Mouse (Mus musculus) ES-Bruce4 (cell line): ENCODE measurements around the gene Hist1h2ac. TPM values are rescaled to one million over a fixed set of nuclear protein-coding genes. Genes with fewer than 3 reads are reported as not detected.

ENCODE experiments used
- H3K27ac ChIP-seq: 2 replicates; pipeline ENCODE4 v1.5.1; 2012; ENCODE audit warnings: low read length, inconsistent platforms; ENCODE audit not compliant: insufficient read depth
- H3K27me3 ChIP-seq: 2 replicates; pipeline ENCODE4 v1.6.1; 2012; ENCODE audit warnings: mild to moderate bottlenecking, low read length, inconsistent platforms; ENCODE audit not compliant: control insufficient read depth, poor library complexity, insufficient read depth, severe bottlenecking
- H3K36me3 ChIP-seq: 2 replicates; pipeline ENCODE4 v1.6.1; 2012; ENCODE audit warnings: inconsistent platforms, mild to moderate bottlenecking, low read length, moderate library complexity; ENCODE audit not compliant: control insufficient read depth, poor library complexity, insufficient read depth, severe bottlenecking
- H3K4me1 ChIP-seq: one replicate; pipeline ENCODE4 v1.8.1; 2011; ENCODE audit warnings: low read length; ENCODE audit not compliant: control insufficient read depth, insufficient read depth
- H3K4me3 ChIP-seq: 2 replicates; pipeline ENCODE4 v1.5.1; 2011; ENCODE audit warnings: low read depth, mild to moderate bottlenecking, low read length
- H3K9ac ChIP-seq: 2 replicates; pipeline ENCODE4 v1.6.1; 2012; ENCODE audit warnings: low read depth, mild to moderate bottlenecking, inconsistent platforms; ENCODE audit not compliant: poor library complexity, severe bottlenecking
- H3K9me3 ChIP-seq: replicated peaks from 2 replicates; pipeline ENCODE4 v1.6.1; 2012; ENCODE audit warnings: mild to moderate bottlenecking, low read length, inconsistent platforms; ENCODE audit not compliant: control insufficient read depth, poor library complexity, insufficient read depth, severe bottlenecking
- CTCF ChIP-seq: IDR thresholded peaks from one replicate; pipeline ENCODE4 v1.8.1; 2011; ENCODE audit warnings: low read depth, low read length
- EP300 ChIP-seq: IDR thresholded peaks from 2 replicates; pipeline ENCODE4 v1.6.1; 2011; ENCODE audit warnings: low read depth, low read length; ENCODE audit not compliant: insufficient read depth
- POLR2A ChIP-seq: IDR thresholded peaks from one replicate; pipeline ENCODE4 v1.8.1; 2011; ENCODE audit warnings: low read length; ENCODE audit not compliant: insufficient read depth
- polyA plus RNA-seq: library from polyadenylated mRNA; stranded (reverse); fragments of >200 nt; gene quantifications from 2 replicates; pipeline ENCODE4 v1.2.4, GENCODE M21; 2011; ENCODE audit warnings: low read depth; ENCODE audit not compliant: missing spikeins, insufficient read depth, insufficient read length

Gene Hist1h2ac
- polyA plus RNA-seq, 1 experiment: 0.37 TPM

DNA sequence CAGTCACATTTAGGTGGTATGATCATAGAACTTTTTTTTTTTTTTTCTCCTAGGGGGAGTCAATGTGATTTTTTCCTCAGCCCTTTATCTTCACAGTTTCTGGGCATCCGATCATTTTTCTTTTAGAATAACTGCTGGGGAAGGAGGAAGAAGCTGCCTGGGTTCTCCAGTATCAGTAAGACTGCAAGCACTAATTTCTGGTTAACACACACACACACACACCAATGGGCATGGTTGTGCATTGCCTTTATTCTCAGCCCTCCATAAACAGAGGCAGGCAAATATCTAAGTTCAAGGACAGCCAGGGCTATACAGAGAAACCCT lies 1.2 kb downstream of the Hist1h2ac start:
- peak overlapping the region; percentile 95 for H3K9ac ChIP-seq
- H3K4me3 ChIP-seq: peak overlapping the region; percentile 22; the same call in 1 of the 2 replicates
- no peaks in the 10 kb centered on the region for H3K27me3 ChIP-seq
- no peaks in the 10 kb centered on the region for H3K4me1 ChIP-seq
- H3K9me3 ChIP-seq: no peaks in the 10 kb centered on the region
- TF ChIP-seq EP300 (no peak), CTCF (no peak), POLR2A (no peak)
- peak overlapping the region; percentile 86 for H3K27ac ChIP-seq
- no peaks in the 10 kb centered on the region for H3K36me3 ChIP-seq

DNA sequence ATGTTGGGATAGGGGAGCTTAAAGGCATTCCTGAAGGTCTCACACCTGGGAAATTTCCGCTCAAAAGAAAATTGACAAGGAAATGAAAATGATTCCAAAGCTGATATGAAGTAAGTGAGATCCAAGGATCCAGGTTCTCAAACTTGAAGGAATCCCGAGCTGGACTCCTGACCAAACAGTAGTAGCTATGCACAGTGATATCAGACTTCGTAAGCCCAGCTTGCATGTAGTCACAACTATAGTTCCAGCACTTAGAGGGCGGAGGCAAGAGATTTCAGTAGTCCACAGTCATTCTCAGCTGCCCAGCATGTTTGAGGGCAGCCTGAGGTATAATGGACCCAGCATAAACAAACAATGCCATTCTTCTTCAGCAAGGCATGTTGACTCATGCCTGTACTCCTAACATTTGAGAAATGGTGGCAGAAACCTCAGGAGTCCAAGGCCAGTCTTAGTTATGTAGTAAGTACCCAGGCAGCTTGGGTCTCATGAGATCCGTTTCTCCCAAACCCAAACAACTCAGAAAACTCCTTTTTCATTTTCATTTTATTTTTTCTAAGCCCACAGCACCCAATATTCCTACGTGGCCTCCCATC lies 1.7 kb downstream of the Hist1h2ac start:
- Histone ChIP-seq H3K4me1 (no peaks in the 10 kb centered on the region), H3K36me3 (no peaks in the 10 kb centered on the region), H3K27me3 (no peaks in the 10 kb centered on the region), H3K27ac (peak overlapping the region; percentile 32), H3K9ac (peak overlapping the region; percentile 95; the same call in 1 of the 2 replicates), H3K9me3 (no peaks in the 10 kb centered on the region), H3K4me3 (no peak overlapping the region)
- TF ChIP-seq EP300: no peak
- TF ChIP-seq POLR2A: no peak
- no peak for TF ChIP-seq CTCF

DNA sequence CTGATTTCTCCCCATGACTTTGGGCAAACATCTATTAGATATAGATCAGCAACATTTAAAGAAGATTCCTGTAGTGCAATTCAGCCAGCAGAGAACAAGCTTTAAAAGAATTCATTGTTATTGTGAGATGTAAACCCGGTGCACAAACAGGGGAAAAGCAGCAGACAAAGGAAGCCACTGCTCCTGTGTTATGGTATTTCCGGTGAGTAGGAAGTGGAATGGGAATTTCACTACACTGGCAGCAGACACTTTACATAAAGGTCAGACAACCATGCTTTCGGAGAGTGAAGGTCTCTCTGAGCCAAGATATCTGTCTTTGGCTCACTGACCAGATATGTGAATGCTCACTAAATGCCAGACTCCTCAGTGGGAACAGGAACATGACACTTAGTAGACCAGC lies 21.2 kb downstream of the Hist1h2ac start:
- Histone ChIP-seq H3K4me1 (no peaks in the 10 kb centered on the region), H3K9me3 (no peaks in the 10 kb centered on the region; the same call in 1 of the 2 replicates), H3K4me3 (no peak overlapping the region), H3K27ac (no peak overlapping the region), H3K9ac (no peak overlapping the region), H3K27me3 (no peaks in the 10 kb centered on the region; the same call in 1 of the 2 replicates), H3K36me3 (no peaks in the 10 kb centered on the region)
- TF ChIP-seq POLR2A (no peak), CTCF (no peak)

DNA sequence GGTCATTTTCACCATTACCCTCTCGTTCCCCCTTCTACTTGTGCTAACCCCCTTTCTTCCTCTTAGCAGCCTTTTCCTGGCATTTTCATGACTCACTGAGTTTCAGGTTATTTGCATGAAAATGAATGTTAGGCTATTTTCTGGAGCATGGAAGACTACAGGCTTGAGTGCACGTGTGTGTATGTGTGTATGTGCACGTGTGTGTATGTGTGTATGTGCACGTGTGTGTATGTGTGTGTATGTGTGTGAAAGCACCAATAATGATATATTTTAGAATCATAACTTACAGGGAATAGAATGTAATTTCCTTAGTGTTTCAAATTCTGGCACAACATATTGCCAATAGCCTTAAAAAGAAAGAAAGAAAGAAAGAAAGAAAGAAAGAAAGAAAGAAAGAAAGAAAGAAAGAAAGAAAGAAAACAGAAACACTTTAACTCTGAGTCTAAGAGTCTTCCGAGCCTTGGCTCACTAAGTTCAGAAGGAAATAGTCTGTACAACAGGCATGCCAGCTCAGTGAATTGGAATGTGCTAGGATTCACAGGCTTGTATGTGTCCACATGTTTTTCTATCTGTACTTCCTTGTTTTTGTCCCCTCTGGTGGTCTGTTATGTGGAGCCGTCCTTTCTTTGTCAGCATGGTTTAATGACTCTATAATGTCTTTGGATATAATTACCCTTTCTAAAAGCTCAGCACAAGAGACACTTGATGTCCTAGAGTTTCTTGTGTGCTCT lies 23.9 kb downstream of the Hist1h2ac start:
- no peaks in the 10 kb centered on the region for H3K4me1 ChIP-seq
- H3K36me3 ChIP-seq: no peaks in the 10 kb centered on the region
- no peaks in the 10 kb centered on the region; the same call in 1 of the 2 replicates for H3K27me3 ChIP-seq
- no peak overlapping the region for H3K9ac ChIP-seq
- no peak for TF ChIP-seq CTCF
- no peak for TF ChIP-seq POLR2A
- no peak for TF ChIP-seq EP300
- H3K27ac ChIP-seq: no peak overlapping the region
- no peak overlapping the region for H3K4me3 ChIP-seq
- no peaks in the 10 kb centered on the region; the same call in 1 of the 2 replicates for H3K9me3 ChIP-seq

Other genes starting within 250 kb of the Hist1h2ac start
- gene Btn1a1, start 218.0 kb downstream of the Hist1h2ac start, polyA plus RNA-seq: 0.40 and 0.46 TPM in 2 replicates
- 0.91 and 1.9 TPM in 2 replicates for gene Btn2a2, start 195.1 kb downstream of the Hist1h2ac start, polyA plus RNA-seq
- gene Hist1h4h, start 152.9 kb downstream of the Hist1h2ac start, polyA plus RNA-seq: 16.9 and 19.1 TPM in 2 replicates
- 68.8 and 97.9 TPM in 2 replicates for gene Hist1h2af, start 150.0 kb downstream of the Hist1h2ac start, polyA plus RNA-seq
- gene Hist1h3g, start 148.5 kb downstream of the Hist1h2ac start, polyA plus RNA-seq: 8.9 and 16.9 TPM in 2 replicates
- 3.9 and 4.2 TPM in 2 replicates for gene Hist1h2bh, start 140.6 kb downstream of the Hist1h2ac start, polyA plus RNA-seq
- 1.5 TPM in 1 of 2 replicates, not detected in the other for gene Hist1h3f, start 139.9 kb downstream of the Hist1h2ac start, polyA plus RNA-seq
- gene Hist1h4f, start 132.3 kb downstream of the Hist1h2ac start, polyA plus RNA-seq: 24.1 and 31.1 TPM in 2 replicates
- gene Hist1h1d, start 130.7 kb downstream of the Hist1h2ac start, polyA plus RNA-seq: 1.6 and 2.0 TPM in 2 replicates
- 14.3 and 15.4 TPM in 2 replicates for gene Hist1h3e, start 121.6 kb downstream of the Hist1h2ac start, polyA plus RNA-seq
- gene Hist1h2ae, start 112.7 kb downstream of the Hist1h2ac start, polyA plus RNA-seq: 5.0 and 8.2 TPM in 2 replicates
- 13.4 and 16.7 TPM in 2 replicates for gene Hist1h2bg, start 112.6 kb downstream of the Hist1h2ac start, polyA plus RNA-seq
- gene Hist1h2bf, start 109.8 kb downstream of the Hist1h2ac start, polyA plus RNA-seq: 21.5 and 23.2 TPM in 2 replicates
- gene Hist1h2ad, start 109.6 kb downstream of the Hist1h2ac start, polyA plus RNA-seq: 2.0 TPM in 1 of 2 replicates, not detected in the other
- gene Hist1h3d, start 108.2 kb downstream of the Hist1h2ac start, polyA plus RNA-seq: 3.2 and 4.7 TPM in 2 replicates
- 4.3 and 4.8 TPM in 2 replicates for gene Hist1h4d, start 102.3 kb downstream of the Hist1h2ac start, polyA plus RNA-seq
- 1.8 TPM in 2 replicates for gene Hist1h2be, start 62.8 kb downstream of the Hist1h2ac start, polyA plus RNA-seq
- 6.9 and 8.4 TPM in 2 replicates for gene Hist1h1e, start 61.4 kb downstream of the Hist1h2ac start, polyA plus RNA-seq
- 9.1 and 10.6 TPM in 2 replicates for gene Hist1h2bc, start 251 bp upstream of the Hist1h2ac start, polyA plus RNA-seq
- not detected in 2 replicates for gene Hist1h1t, start 11.9 kb upstream of the Hist1h2ac start, polyA plus RNA-seq
- gene Hist1h4c, start 14.5 kb upstream of the Hist1h2ac start, polyA plus RNA-seq: 1.3 and 2.5 TPM in 2 replicates
- gene Hfe, start 26.9 kb upstream of the Hist1h2ac start, polyA plus RNA-seq: not detected in 2 replicates
- 10.8 and 13.3 TPM in 2 replicates for gene Hist1h1c, start 54.9 kb upstream of the Hist1h2ac start, polyA plus RNA-seq
- gene Hist1h3c, start 61.7 kb upstream of the Hist1h2ac start, polyA plus RNA-seq: 3.6 and 8.6 TPM in 2 replicates
- 9.8 and 11.5 TPM in 2 replicates for gene Hist1h2bb, start 62.8 kb upstream of the Hist1h2ac start, polyA plus RNA-seq
- gene Hist1h2ab, start 67.2 kb upstream of the Hist1h2ac start, polyA plus RNA-seq: 11.9 and 17.9 TPM in 2 replicates
- 5.0 and 9.4 TPM in 2 replicates for gene Hist1h3b, start 68.3 kb upstream of the Hist1h2ac start, polyA plus RNA-seq
- 28.2 and 29.2 TPM in 2 replicates for gene Hist1h4b, start 73.1 kb upstream of the Hist1h2ac start, polyA plus RNA-seq
- gene Hist1h4a, start 77.3 kb upstream of the Hist1h2ac start, polyA plus RNA-seq: 3.1 and 4.5 TPM in 2 replicates
- 5.4 TPM in 1 of 2 replicates, not detected in the other for gene Hist1h3a, start 78.4 kb upstream of the Hist1h2ac start, polyA plus RNA-seq
- gene Hist1h1a, start 79.7 kb upstream of the Hist1h2ac start, polyA plus RNA-seq: 7.8 and 8.6 TPM in 2 replicates
- gene Trim38, start 86.0 kb upstream of the Hist1h2ac start, polyA plus RNA-seq: not detected in 2 replicates
- not detected in 2 replicates for gene Slc17a2, start 123.0 kb upstream of the Hist1h2ac start, polyA plus RNA-seq
- not detected in 2 replicates for gene Slc17a3, start 155.5 kb upstream of the Hist1h2ac start, polyA plus RNA-seq
- not detected in 2 replicates for gene Slc17a1, start 183.8 kb upstream of the Hist1h2ac start, polyA plus RNA-seq
- gene Slc17a4, start 231.1 kb upstream of the Hist1h2ac start, polyA plus RNA-seq: not detected in 2 replicates